Mouse (Mus musculus): ENCODE measurements around the gene Lrig2. TPM values are rescaled to one million over a fixed set of nuclear protein-coding genes. Genes with fewer than 3 reads are reported as not detected.

Gene Lrig2
- total RNA-seq, 1 experiment, result 21.7 TPM

- TF ChIP-seq CHD2 (IDR thresholded peaks at IDR 0.05; ENCODE audit: low read depth, low read length) (no peak), HCFC1 (IDR thresholded peaks at IDR 0.05; ENCODE audit: borderline replicate concordance, insufficient read depth, low read length) (no peak), ZNF384 (IDR thresholded peaks at IDR 0.05; ENCODE audit: low read depth, low read length) (no peak), MAFK (IDR thresholded peaks at IDR 0.05; ENCODE audit: insufficient read depth, low read depth, low read length) (no peak), ZC3H11A (IDR thresholded peaks at IDR 0.05; ENCODE audit: borderline replicate concordance, low read depth, low read length) (no peak)
- Histone ChIP-seq H3K9ac (ENCODE audit: insufficient read depth, low read depth, low read length, poor library complexity, severe bottlenecking) (no peak overlapping the region), H3K9me3 (ENCODE audit: control insufficient read depth, insufficient read depth, low read depth, low read length) (no peaks in the 10 kb centered on the region), H3K4me1 (ENCODE audit: control insufficient read depth in 2 of 2, insufficient read depth in 2 of 2, low read length in 2 of 2, poor library complexity in 1 of 2) (no peaks in the 10 kb centered on the region), H3K27ac (ENCODE audit: insufficient read depth, low read depth, low read length, poor library complexity, severe bottlenecking) (no peak overlapping the region), H3K36me3 (ENCODE audit: control insufficient read depth, insufficient read depth, low read length, poor library complexity, severe bottlenecking) (no peaks in the 10 kb centered on the region), H3K4me3 (ENCODE audit: insufficient read depth in 1 of 2, low read depth in 1 of 2, low read length in 2 of 2, poor library complexity in 1 of 2, severe bottlenecking in 1 of 2) (no peak overlapping the region)
- no peak for DNase-seq (ENCODE audit: low read depth, low spot score)
- in situ Hi-C loops (cut with MboI; ENCODE audit: low sequenced_read_pairs in 2 of 2, unreplicated experiment in 2 of 2), result loop anchor here in 1 of 2 experiments (25.0 kb wide), 1 partner anchor 164 kb away; no protein-coding TSS in a partner anchor
Measured at GRCm38 (mm10) chr3:104523333-104523871, 11.7 kb upstream of the Lrig2 start.

GRCm38 (mm10) chr3:104521341-104521924, 9.7 kb upstream of the Lrig2 start:
- no peak overlapping the region for H3K27ac ChIP-seq (ENCODE audit: insufficient read depth, low read depth, low read length, poor library complexity, severe bottlenecking)
- TF ChIP-seq ZNF384 (IDR thresholded peaks at IDR 0.05; ENCODE audit: low read depth, low read length) (no peak), CHD2 (IDR thresholded peaks at IDR 0.05; ENCODE audit: low read depth, low read length) (no peak), HCFC1 (IDR thresholded peaks at IDR 0.05; ENCODE audit: borderline replicate concordance, insufficient read depth, low read length) (no peak), MAFK (IDR thresholded peaks at IDR 0.05; ENCODE audit: insufficient read depth, low read depth, low read length) (no peak)
- H3K4me1 ChIP-seq (ENCODE audit: control insufficient read depth in 2 of 2, insufficient read depth in 2 of 2, low read length in 2 of 2, poor library complexity in 1 of 2), result no peaks in the 10 kb centered on the region
- no peaks in the 10 kb centered on the region for H3K9me3 ChIP-seq (ENCODE audit: control insufficient read depth, insufficient read depth, low read depth, low read length)
- no peak overlapping the region for H3K9ac ChIP-seq (ENCODE audit: insufficient read depth, low read depth, low read length, poor library complexity, severe bottlenecking)
- no peak for DNase-seq (ENCODE audit: low read depth, low spot score)
- in situ Hi-C loops (cut with MboI; ENCODE audit: low sequenced_read_pairs in 2 of 2, unreplicated experiment in 2 of 2), result loop anchor here in 1 of 2 experiments (25.0 kb wide), 1 partner anchor 166 kb away; no protein-coding TSS in a partner anchor
- no peak overlapping the region for H3K4me3 ChIP-seq (ENCODE audit: insufficient read depth in 1 of 2, low read depth in 1 of 2, low read length in 2 of 2, poor library complexity in 1 of 2, severe bottlenecking in 1 of 2)
- H3K36me3 ChIP-seq (ENCODE audit: control insufficient read depth, insufficient read depth, low read length, poor library complexity, severe bottlenecking), result no peaks in the 10 kb centered on the region

GRCm38 (mm10) chr3:104520471-104520870, 8.8 kb upstream of the Lrig2 start:
- no peak overlapping the region for H3K27ac ChIP-seq (ENCODE audit: insufficient read depth, low read depth, low read length, poor library complexity, severe bottlenecking)
- no peak overlapping the region for H3K4me3 ChIP-seq (ENCODE audit: insufficient read depth in 1 of 2, low read depth in 1 of 2, low read length in 2 of 2, poor library complexity in 1 of 2, severe bottlenecking in 1 of 2)
- H3K4me1 ChIP-seq (ENCODE audit: control insufficient read depth in 2 of 2, insufficient read depth in 2 of 2, low read length in 2 of 2, poor library complexity in 1 of 2), result no peaks in the 10 kb centered on the region
- DNase-seq (ENCODE audit: low read depth, low spot score), result no peak
- H3K9me3 ChIP-seq (ENCODE audit: control insufficient read depth, insufficient read depth, low read depth, low read length), result no peaks in the 10 kb centered on the region
- H3K9ac ChIP-seq (ENCODE audit: insufficient read depth, low read depth, low read length, poor library complexity, severe bottlenecking), result no peak overlapping the region
- in situ Hi-C loops (cut with MboI; ENCODE audit: low sequenced_read_pairs in 2 of 2, unreplicated experiment in 2 of 2), result loop anchor here in 1 of 2 experiments (25.0 kb wide), 1 partner anchor 167 kb away; no protein-coding TSS in a partner anchor
- no peaks in the 10 kb centered on the region for H3K36me3 ChIP-seq (ENCODE audit: control insufficient read depth, insufficient read depth, low read length, poor library complexity, severe bottlenecking)
- TF ChIP-seq ZC3H11A (IDR thresholded peaks at IDR 0.05; ENCODE audit: borderline replicate concordance, low read depth, low read length) (no peak), ZNF384 (IDR thresholded peaks at IDR 0.05; ENCODE audit: low read depth, low read length) (no peak), CHD2 (IDR thresholded peaks at IDR 0.05; ENCODE audit: low read depth, low read length) (no peak), MAFK (IDR thresholded peaks at IDR 0.05; ENCODE audit: insufficient read depth, low read depth, low read length) (no peak), HCFC1 (IDR thresholded peaks at IDR 0.05; ENCODE audit: borderline replicate concordance, insufficient read depth, low read length) (no peak)

- H3K9ac ChIP-seq (ENCODE audit: insufficient read depth, low read depth, low read length, poor library complexity, severe bottlenecking), result no peak overlapping the region
- no peaks in the 10 kb centered on the region for H3K9me3 ChIP-seq (ENCODE audit: control insufficient read depth, insufficient read depth, low read depth, low read length)
- H3K36me3 ChIP-seq (ENCODE audit: control insufficient read depth, insufficient read depth, low read length, poor library complexity, severe bottlenecking), result no peaks in the 10 kb centered on the region
- H3K27ac ChIP-seq (ENCODE audit: insufficient read depth, low read depth, low read length, poor library complexity, severe bottlenecking), result no peak overlapping the region
- H3K4me3 ChIP-seq (ENCODE audit: insufficient read depth in 1 of 2, low read depth in 1 of 2, low read length in 2 of 2, poor library complexity in 1 of 2, severe bottlenecking in 1 of 2), result no peak overlapping the region
- no peaks in the 10 kb centered on the region for H3K4me1 ChIP-seq (ENCODE audit: control insufficient read depth in 2 of 2, insufficient read depth in 2 of 2, low read length in 2 of 2, poor library complexity in 1 of 2)
- no peak for DNase-seq (ENCODE audit: low read depth, low spot score)
- in situ Hi-C loops (cut with MboI; ENCODE audit: low sequenced_read_pairs in 2 of 2, unreplicated experiment in 2 of 2), result loop anchor here (10.0 to 25.0 kb wide), 2 partner anchors 166 to 168 kb away; no protein-coding TSS in a partner anchor
- TF ChIP-seq ZC3H11A (IDR thresholded peaks at IDR 0.05; ENCODE audit: borderline replicate concordance, low read depth, low read length) (no peak), ZNF384 (IDR thresholded peaks at IDR 0.05; ENCODE audit: low read depth, low read length) (no peak), HCFC1 (IDR thresholded peaks at IDR 0.05; ENCODE audit: borderline replicate concordance, insufficient read depth, low read length) (no peak), CHD2 (IDR thresholded peaks at IDR 0.05; ENCODE audit: low read depth, low read length) (no peak), MAFK (IDR thresholded peaks at IDR 0.05; ENCODE audit: insufficient read depth, low read depth, low read length) (no peak)
Measured at GRCm38 (mm10) chr3:104518931-104519330, 7.2 kb upstream of the Lrig2 start.
